In genomic region chr5:98449873-98450272, GRCm38 (mm10) we compare ENCODE assay signal across 15 mouse cellular contexts.
"Had no signal": no experiment of that assay in that cellular context is flagged by ENCODE, and none has a peak within 500 bp of the region (broad histone marks: within the 10 kb centered on the region; RNA-seq: fewer than 3 reads in every experiment).

No protein-coding gene starts in this region.

- H3K9me3 ChIP-seq: neural tube, embryonic 15.5 days; stomach, embryonic 15.5 days had no signal

- DNase-seq: retina, postnatal 1 day; right cerebral cortex, adult 18-20 months; right cerebral cortex, postnatal 14 days; right cerebral cortex, postnatal 25 days; right cerebral cortex, postnatal 4 days; spleen, adult 18-20 months; thymus, adult 18-20 months; thymus, adult 2 months; thymus, postnatal 14 days; thymus, postnatal 25 days; thymus, postnatal 36 days; thymus, postnatal 4 days had no signal

- H3K4me3 ChIP-seq: neural tube, embryonic 15.5 days; stomach, embryonic 15.5 days had no signal

- H3K27me3 ChIP-seq: neural tube, embryonic 15.5 days; stomach, embryonic 15.5 days had no signal

- H3K9ac ChIP-seq: neural tube, embryonic 15.5 days; stomach, embryonic 15.5 days had no signal

- H3K4me2 ChIP-seq: neural tube, embryonic 15.5 days; stomach, embryonic 15.5 days had no signal

- H3K36me3 ChIP-seq: neural tube, embryonic 15.5 days; stomach, embryonic 15.5 days had no signal

- H3K4me1 ChIP-seq: neural tube, embryonic 15.5 days; stomach, embryonic 15.5 days had no signal

- H3K27ac ChIP-seq: neural tube, embryonic 15.5 days; stomach, embryonic 15.5 days; stomach, postnatal 0 days had no signal
